Comparison of ENCODE assay signal across 8 mouse cellular contexts in the genomic region with DNA sequence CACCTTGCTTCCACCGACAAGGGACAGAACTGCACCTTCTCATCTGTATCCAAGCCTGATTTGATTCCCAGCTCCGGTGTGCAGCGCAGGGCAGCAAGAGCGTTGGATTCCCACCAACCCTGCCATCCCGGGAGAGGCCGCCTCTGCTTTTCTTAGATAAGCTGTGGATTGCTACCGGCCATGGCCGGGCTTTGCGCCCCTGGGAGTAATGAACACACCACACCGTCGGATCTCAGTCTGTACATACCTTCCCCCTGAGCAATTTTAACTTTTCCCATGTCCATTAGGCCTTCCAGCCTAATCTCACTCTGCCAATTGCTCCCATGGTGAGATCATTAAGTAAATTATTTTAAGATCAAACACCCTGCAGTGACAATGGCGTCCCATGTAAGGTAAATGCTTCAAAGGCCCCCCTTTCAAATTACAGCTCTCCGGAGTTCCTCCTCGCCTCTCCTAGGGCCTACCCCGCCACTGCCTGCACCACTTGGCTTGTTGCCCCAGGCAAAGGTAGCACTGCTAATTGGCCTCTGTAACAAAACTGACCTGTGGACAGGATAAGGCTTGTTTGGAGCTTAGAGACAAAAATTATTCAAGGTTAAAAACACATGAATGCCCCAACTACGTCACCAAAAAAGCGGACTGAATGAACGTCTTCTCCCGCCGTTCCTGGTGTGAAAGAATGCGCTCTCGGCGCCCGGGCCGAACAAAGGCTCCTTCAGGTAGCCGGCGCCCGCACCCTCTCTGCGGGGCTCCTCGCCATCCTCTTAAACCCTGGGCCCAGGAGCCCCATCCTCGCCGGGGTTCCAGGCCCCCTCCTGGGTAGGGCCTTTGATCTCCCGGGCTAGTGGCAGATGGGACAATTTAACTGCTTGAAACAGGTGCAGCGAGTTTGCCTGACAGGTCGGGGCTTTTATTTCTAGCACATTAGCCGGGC.
DNase-seq lines count a peak whose midpoint lies in the region; ATAC-seq and TF ChIP-seq lines count a peak whose summit lies in the region.

No protein-coding gene starts in this region.

- peak; percentile 62 for DNase-seq in embryo, embryonic 11 days
- no peak for DNase-seq in liver, embryonic 13.5 days
- DNase-seq in left cerebral cortex, adult 8-10 months (ENCODE audit: low spot score in 2 of 2), result no peak
- no peak for DNase-seq in urinary bladder, adult 2 months (ENCODE audit: low spot score)
- no peak for DNase-seq in urinary bladder, postnatal 10 days (ENCODE audit: low spot score)
- no peak for DNase-seq in layer of hippocampus, postnatal 36 days

- ATAC-seq in hindbrain, embryonic 16.5 days, result 0 out of 2 replicates have a peak, but pooled peaks have one; percentile 58
- no peak for ATAC-seq in liver, embryonic 13.5 days (ENCODE audit: low read depth)

- H3K9ac ChIP-seq in ES-Bruce4 (ENCODE audit: low read depth, poor library complexity, severe bottlenecking), result no peak overlapping the region
- peak overlapping the region; percentile 54 for H3K9ac ChIP-seq in hindbrain, embryonic 16.5 days (ENCODE audit: low read depth, low read length)
- H3K9ac ChIP-seq in liver, embryonic 13.5 days, result no peak overlapping the region

- no peak for TF ChIP-seq EP300 in ES-Bruce4 (IDR thresholded peaks at IDR 0.05; ENCODE audit: insufficient read depth, low read depth, low read length)

- H3K27ac ChIP-seq in ES-Bruce4 (ENCODE audit: insufficient read depth, low read length), result no peak overlapping the region
- no peak overlapping the region for H3K27ac ChIP-seq in hindbrain, embryonic 16.5 days (ENCODE audit: low read depth, low read length)
- H3K27ac ChIP-seq in liver, embryonic 13.5 days, result no peak overlapping the region

- no peak for TF ChIP-seq CTCF in ES-Bruce4 (IDR thresholded peaks at IDR 0.05; ENCODE audit: low read depth, low read length)

- TF ChIP-seq POLR2A in ES-Bruce4 (IDR thresholded peaks at IDR 0.05; ENCODE audit: insufficient read depth, low read length), result no peak

- peaks cover 1% of the 10 kb centered on the region for H3K4me1 ChIP-seq in ES-Bruce4 (ENCODE audit: control insufficient read depth, insufficient read depth, low read length)
- peaks cover 11% of the 10 kb centered on the region for H3K4me1 ChIP-seq in hindbrain, embryonic 16.5 days (ENCODE audit: control insufficient read depth, insufficient read depth, low read depth, low read length)
- H3K4me1 ChIP-seq in liver, embryonic 13.5 days (replicated peaks), result no peaks in the 10 kb centered on the region

- H3K36me3 ChIP-seq in ES-Bruce4 (ENCODE audit: control insufficient read depth, insufficient read depth, low read length, poor library complexity, severe bottlenecking), result no peaks in the 10 kb centered on the region
- H3K36me3 ChIP-seq in hindbrain, embryonic 16.5 days (ENCODE audit: control insufficient read depth, insufficient read depth, low read length), result no peaks in the 10 kb centered on the region
- H3K36me3 ChIP-seq in liver, embryonic 13.5 days, result no peaks in the 10 kb centered on the region

- H3K4me2 ChIP-seq in hindbrain, embryonic 16.5 days (ENCODE audit: low read length), result peak overlapping the region; percentile 69
- peak overlapping the region; percentile 25 for H3K4me2 ChIP-seq in liver, embryonic 13.5 days

- peak overlapping the region; percentile 16 for H3K4me3 ChIP-seq in ES-Bruce4 (ENCODE audit: low read depth, low read length)
- peak overlapping the region; percentile 38 for H3K4me3 ChIP-seq in hindbrain, embryonic 16.5 days (ENCODE audit: low read length)
- no peak overlapping the region for H3K4me3 ChIP-seq in liver, embryonic 13.5 days (replicated peaks)

- H3K27me3 ChIP-seq in ES-Bruce4 (ENCODE audit: control insufficient read depth, insufficient read depth, low read length, poor library complexity, severe bottlenecking), result peaks cover 2% of the 10 kb centered on the region
- H3K27me3 ChIP-seq in hindbrain, embryonic 16.5 days (replicated peaks; ENCODE audit: control insufficient read depth, insufficient read depth, low read length), result peaks cover 21% of the 10 kb centered on the region
- peaks cover 37% of the 10 kb centered on the region for H3K27me3 ChIP-seq in liver, embryonic 13.5 days

- WGBS in hindbrain, embryonic 16.5 days, result 6% methylated on average over 36 of the region's 36 CpGs
- WGBS in liver, embryonic 13.5 days (ENCODE audit: insufficient replicate concordance), result 7% methylated on average over 36 of the region's 36 CpGs

- H3K9me3 ChIP-seq in ES-Bruce4 (replicated peaks; ENCODE audit: control insufficient read depth, insufficient read depth, low read length, poor library complexity, severe bottlenecking), result no peaks in the 10 kb centered on the region
- no peaks in the 10 kb centered on the region for H3K9me3 ChIP-seq in hindbrain, embryonic 16.5 days (ENCODE audit: control insufficient read depth, low read length)
- no peaks in the 10 kb centered on the region for H3K9me3 ChIP-seq in liver, embryonic 13.5 days (replicated peaks)
